Mouse (Mus musculus): ENCODE measurements at regions not wholly inside any gene's neighbourhood (a gene's known extent, or its start where the extent isn't known, plus 50 kb on each side); places are given as distances from the start of the nearest gene placed in this dataset.

DNA sequence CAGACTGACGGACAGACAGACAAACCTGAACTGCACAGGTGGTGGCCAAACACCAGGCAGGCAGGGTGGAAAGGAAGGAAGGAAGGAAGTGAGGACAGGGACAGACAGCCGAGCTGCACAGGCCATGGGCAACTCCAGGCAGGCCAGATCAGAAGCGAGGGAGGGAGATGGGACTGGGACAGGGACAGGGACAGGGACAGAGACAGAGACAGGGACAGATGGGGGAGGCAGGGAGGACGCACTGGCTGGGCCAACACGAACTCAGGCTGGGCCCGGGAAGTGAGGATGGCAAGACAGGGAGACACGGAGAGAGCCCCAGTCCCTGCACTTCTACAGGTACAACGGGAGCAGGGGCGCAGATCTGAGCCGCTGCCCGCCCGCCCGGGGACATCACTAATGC is 94.9 kb upstream of the Rab39b start:
- TF ChIP-seq POLR2A (IDR thresholded peaks at IDR 0.05; ENCODE audit: extremely low read depth, insufficient read depth, low read length) = no peak
- no peak for TF ChIP-seq CTCF (IDR thresholded peaks at IDR 0.05; ENCODE audit: low read depth, low read length)
